Mouse (Mus musculus): Measurements from ENCODE around the gene Plpp6. TPM values are rescaled to one million over a fixed set of nuclear protein-coding genes. Genes with fewer than 3 reads are reported as not detected.

Plpp6 gene
- polyA plus RNA-seq, 1 experiment from 2014 or later: 4.7 TPM

GRCm38 (mm10) chr19:28969231-28969630, 5.5 kb downstream of the Plpp6 start:
- H3K9me3 ChIP-seq (ENCODE audit: low read length): no peaks in the 10 kb centered on the region
- DNase-seq (no peak), ATAC-seq (no peak)
- no peak overlapping the region for H3K4me3 ChIP-seq (ENCODE audit: low read depth, low read length)
- WGBS (ENCODE audit: insufficient replicate concordance): 75% methylated on average over 5 of the region's 5 CpGs
- no peak overlapping the region for H3K27ac ChIP-seq (ENCODE audit: low read depth)
- H3K9ac ChIP-seq (replicated peaks): no peak overlapping the region
- H3K27me3 ChIP-seq (ENCODE audit: insufficient read depth, low read length): no peaks in the 10 kb centered on the region
- no peaks in the 10 kb centered on the region for H3K36me3 ChIP-seq (replicated peaks; ENCODE audit: insufficient read depth, low read length)
- TF ChIP-seq EP300 (IDR thresholded peaks at IDR 0.05; ENCODE audit: low read depth): no peak
- TF ChIP-seq CTCF (IDR thresholded peaks at IDR 0.05; ENCODE audit: low read depth): no peak
- H3K4me1 ChIP-seq (ENCODE audit: insufficient read depth): peaks cover 16% of the 10 kb centered on the region
- H3K4me2 ChIP-seq (ENCODE audit: low read depth, low read length): no peak overlapping the region

DNA sequence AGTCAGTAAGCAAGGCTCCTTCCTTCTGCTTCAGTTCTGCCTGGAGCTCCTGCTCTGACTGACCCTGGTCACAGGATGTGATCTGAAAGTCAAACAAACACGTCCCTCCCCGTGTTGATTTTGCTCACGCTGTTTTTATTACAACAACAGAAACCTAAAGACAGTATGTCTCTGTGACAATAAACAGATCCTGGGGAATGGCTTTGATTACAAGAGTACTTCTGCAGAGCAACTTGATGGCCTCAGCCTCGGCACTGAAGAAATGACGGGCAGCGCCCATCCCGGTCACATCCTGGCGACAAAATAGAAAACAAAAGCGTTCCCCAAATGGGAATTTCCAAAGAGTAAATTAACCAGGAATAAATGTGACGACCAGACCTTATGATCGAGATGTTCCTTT, 6.5 kb downstream of the Plpp6 start:
- no peaks in the 10 kb centered on the region for H3K36me3 ChIP-seq (replicated peaks; ENCODE audit: insufficient read depth, low read length)
- no peak overlapping the region for H3K4me2 ChIP-seq (ENCODE audit: low read depth, low read length)
- H3K27me3 ChIP-seq (ENCODE audit: insufficient read depth, low read length): peaks cover 7% of the 10 kb centered on the region; the same call in 1 of the 2 replicates
- H3K4me1 ChIP-seq (ENCODE audit: insufficient read depth): peaks cover 12% of the 10 kb centered on the region
- TF ChIP-seq CTCF (IDR thresholded peaks at IDR 0.05; ENCODE audit: low read depth) (no peak), EP300 (IDR thresholded peaks at IDR 0.05; ENCODE audit: low read depth) (no peak)
- DNase-seq: no peak
- ATAC-seq: no peak
- no peak overlapping the region for H3K4me3 ChIP-seq (ENCODE audit: low read depth, low read length)
- H3K9me3 ChIP-seq (ENCODE audit: low read length): no peaks in the 10 kb centered on the region
- WGBS (ENCODE audit: insufficient replicate concordance): 52% methylated on average over 11 of the region's 11 CpGs
- no peak overlapping the region for H3K27ac ChIP-seq (ENCODE audit: low read depth)
- no peak overlapping the region for H3K9ac ChIP-seq (replicated peaks)

DNA sequence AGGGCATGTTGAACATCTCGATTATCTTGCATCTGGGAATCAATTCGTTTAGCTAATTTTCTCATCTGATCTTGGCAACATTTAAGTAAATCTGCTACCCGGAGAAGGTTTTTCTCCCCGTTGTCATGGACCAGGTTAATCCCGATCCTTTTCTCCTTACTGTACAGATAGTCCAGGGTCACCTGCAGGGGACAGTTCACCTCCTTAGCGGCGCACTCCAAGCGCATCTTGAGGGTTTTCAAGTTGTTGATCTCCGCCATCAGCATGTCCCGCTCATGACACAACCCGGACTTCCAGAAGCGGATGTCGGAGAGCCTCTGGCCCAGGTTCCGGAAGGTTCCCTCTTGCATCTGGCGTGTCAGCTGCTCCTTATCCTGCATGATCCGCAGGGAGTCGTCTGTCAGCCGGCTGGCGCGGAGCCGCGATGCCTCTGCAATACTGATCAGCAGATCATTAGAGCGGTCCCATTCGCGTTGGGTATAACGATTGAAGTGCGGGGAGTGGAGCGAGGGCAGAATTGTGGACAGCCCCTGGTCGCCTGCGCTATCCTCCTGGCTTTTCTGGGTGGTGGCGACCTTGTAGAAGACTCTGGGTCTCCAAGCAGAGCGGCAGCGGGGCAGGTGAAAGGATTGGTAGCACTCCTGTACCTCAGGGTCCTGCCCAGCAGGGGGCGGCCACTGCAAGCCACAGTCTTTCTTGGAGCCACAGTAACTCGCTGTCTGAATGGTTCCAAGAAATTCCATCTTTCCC, 11.3 kb downstream of the Plpp6 start:
- DNase-seq: peak; percentile 87
- Histone ChIP-seq H3K36me3 (replicated peaks; ENCODE audit: insufficient read depth, low read length) (no peaks in the 10 kb centered on the region), H3K4me1 (ENCODE audit: insufficient read depth) (peaks cover 5% of the 10 kb centered on the region; the same call in 1 of the 2 replicates), H3K4me3 (ENCODE audit: low read depth, low read length) (peak overlapping the region; percentile 33), H3K9ac (replicated peaks) (no peak overlapping the region; the same call in 1 of the 2 replicates), H3K4me2 (ENCODE audit: low read depth, low read length) (peak overlapping the region; percentile 84), H3K27ac (ENCODE audit: low read depth) (no peak overlapping the region), H3K9me3 (ENCODE audit: low read length) (no peaks in the 10 kb centered on the region), H3K27me3 (ENCODE audit: insufficient read depth, low read length) (peaks cover 7% of the 10 kb centered on the region; the same call in 1 of the 2 replicates)
- TF ChIP-seq EP300 (IDR thresholded peaks at IDR 0.05; ENCODE audit: low read depth): no peak
- peak; percentile 91 for TF ChIP-seq CTCF (IDR thresholded peaks at IDR 0.05; ENCODE audit: low read depth)
- ATAC-seq: peak; percentile 75
- 24% methylated on average over 35 of the region's 35 CpGs for WGBS (ENCODE audit: insufficient replicate concordance)

- no peak overlapping the region for H3K4me3 ChIP-seq (ENCODE audit: low read depth, low read length)
- 48% methylated on average over 7 of the region's 7 CpGs for WGBS (ENCODE audit: insufficient replicate concordance)
- no peaks in the 10 kb centered on the region for H3K4me1 ChIP-seq (ENCODE audit: insufficient read depth)
- no peak overlapping the region for H3K9ac ChIP-seq (replicated peaks)
- no peak for TF ChIP-seq EP300 (IDR thresholded peaks at IDR 0.05; ENCODE audit: low read depth)
- no peak for TF ChIP-seq CTCF (IDR thresholded peaks at IDR 0.05; ENCODE audit: low read depth)
- H3K4me2 ChIP-seq (ENCODE audit: low read depth, low read length): no peak overlapping the region
- no peaks in the 10 kb centered on the region for H3K27me3 ChIP-seq (ENCODE audit: insufficient read depth, low read length)
- H3K36me3 ChIP-seq (replicated peaks; ENCODE audit: insufficient read depth, low read length): no peaks in the 10 kb centered on the region
- ATAC-seq (peak; percentile 58; the same call in 1 of the 2 replicates), DNase-seq (no peak)
- H3K9me3 ChIP-seq (ENCODE audit: low read length): no peaks in the 10 kb centered on the region
- no peak overlapping the region for H3K27ac ChIP-seq (ENCODE audit: low read depth)
These were observed 18.9 kb downstream of the Plpp6 start for GRCm38 (mm10) chr19:28982617-28983016.

DNA sequence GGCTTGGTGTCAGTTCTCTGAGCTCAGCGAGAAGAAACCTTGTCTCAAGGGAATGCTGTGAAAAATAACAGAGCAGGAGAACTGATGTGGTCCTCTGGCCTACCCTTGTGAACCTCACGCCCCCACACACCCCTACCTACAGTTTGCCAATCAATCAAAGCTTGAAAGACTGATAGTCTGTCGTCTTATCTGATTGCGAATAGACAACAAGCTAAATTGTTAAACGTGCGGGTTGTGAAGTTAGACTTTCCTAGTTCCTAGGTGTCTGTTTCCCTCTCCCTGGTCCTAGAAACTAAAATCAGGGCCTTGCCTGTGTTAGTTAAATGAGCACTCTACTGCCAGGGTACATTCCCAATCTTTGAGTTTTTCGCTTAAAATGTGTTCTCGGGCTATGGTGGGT, 25.8 kb downstream of the Plpp6 start:
- 45% methylated on average over 8 of the region's 8 CpGs for WGBS (ENCODE audit: insufficient replicate concordance)
- peak overlapping the region; percentile 98 for H3K27ac ChIP-seq (ENCODE audit: low read depth)
- no peaks in the 10 kb centered on the region for H3K27me3 ChIP-seq (ENCODE audit: insufficient read depth, low read length)
- H3K4me1 ChIP-seq (ENCODE audit: insufficient read depth): peaks cover 14% of the 10 kb centered on the region
- peak overlapping the region; percentile 99 for H3K4me3 ChIP-seq (ENCODE audit: low read depth, low read length)
- TF ChIP-seq EP300 (IDR thresholded peaks at IDR 0.05; ENCODE audit: low read depth) (no peak), CTCF (IDR thresholded peaks at IDR 0.05; ENCODE audit: low read depth) (no peak)
- H3K4me2 ChIP-seq (ENCODE audit: low read depth, low read length): peak overlapping the region; percentile 88
- H3K36me3 ChIP-seq (replicated peaks; ENCODE audit: insufficient read depth, low read length): peaks cover 3% of the 10 kb centered on the region
- no peak for DNase-seq
- ATAC-seq: no peak
- peak overlapping the region; percentile 96 for H3K9ac ChIP-seq (replicated peaks)
- H3K9me3 ChIP-seq (ENCODE audit: low read length): no peaks in the 10 kb centered on the region

- H3K4me2 ChIP-seq (ENCODE audit: low read depth, low read length): peak within 1 kb of the TSS; percentile 88
- peaks cover 14% of the 10 kb centered on the region for H3K4me1 ChIP-seq (ENCODE audit: insufficient read depth)
- no peak for TF ChIP-seq CTCF (IDR thresholded peaks at IDR 0.05; ENCODE audit: low read depth)
- peak; percentile 59; the same call in 1 of the 2 replicates for TF ChIP-seq EP300 (IDR thresholded peaks at IDR 0.05; ENCODE audit: low read depth)
- H3K36me3 ChIP-seq (replicated peaks; ENCODE audit: insufficient read depth, low read length): peaks cover 9% of the 10 kb centered on the region
- DNase-seq (peak; percentile 99), ATAC-seq (peak; percentile 98)
- H3K9ac ChIP-seq (replicated peaks): peak within 1 kb of the TSS; percentile 96
- H3K27ac ChIP-seq (ENCODE audit: low read depth): peak within 1 kb of the TSS; percentile 98
- no peaks in the 10 kb centered on the region for H3K27me3 ChIP-seq (ENCODE audit: insufficient read depth, low read length)
- H3K9me3 ChIP-seq (ENCODE audit: low read length): no peaks in the 10 kb centered on the region
- peak within 1 kb of the TSS; percentile 99 for H3K4me3 ChIP-seq (ENCODE audit: low read depth, low read length)
- WGBS (ENCODE audit: insufficient replicate concordance): under 1% methylated on average over 36 of the region's 37 CpGs
These were observed 26.4 kb downstream of the Plpp6 start, which contains the start of gene Cdc37l1 for GRCm38 (mm10) chr19:28990194-28990589. Gene Cdc37l1, plus strand, starts transcription at chr19:28990352.
